Mouse (Mus musculus): Measurements from ENCODE around the gene Dlx1. TPM values are rescaled to one million over a fixed set of nuclear protein-coding genes. Genes with fewer than 3 reads are reported as not detected.

Dlx1 gene
- polyA plus RNA-seq, 1 experiment from 2014 or later = 76.2 TPM

GRCm38 (mm10) chr2:71577059-71577458, 49.1 kb downstream of the Dlx1 start:
- 98% methylated on average over 2 of the region's 2 CpGs for WGBS
- H3K4me1 ChIP-seq (ENCODE audit: control insufficient read depth, insufficient read depth, low read length) = no peaks in the 10 kb centered on the region
- ATAC-seq (replicated peaks; ENCODE audit: insufficient number of reproducible peaks, low FRiP score, low TSS enrichment, low read depth) (no peak), DNase-seq (ENCODE audit: low spot score) (no peak)
- H3K9ac ChIP-seq (replicated peaks; ENCODE audit: low read length) = no peak overlapping the region
- no peaks in the 10 kb centered on the region for H3K27me3 ChIP-seq (ENCODE audit: control insufficient read depth, insufficient read depth, low read length)
- H3K4me3 ChIP-seq (ENCODE audit: low read depth, low read length) = no peak overlapping the region
- H3K36me3 ChIP-seq (replicated peaks; ENCODE audit: control insufficient read depth, insufficient read depth, low read depth, low read length) = no peaks in the 10 kb centered on the region
- H3K9me3 ChIP-seq (replicated peaks; ENCODE audit: control insufficient read depth, low read length) = no peaks in the 10 kb centered on the region
- no peak overlapping the region for H3K4me2 ChIP-seq (ENCODE audit: low read depth, low read length)
- H3K27ac ChIP-seq (replicated peaks; ENCODE audit: low read depth, low read length) = no peak overlapping the region

DNA sequence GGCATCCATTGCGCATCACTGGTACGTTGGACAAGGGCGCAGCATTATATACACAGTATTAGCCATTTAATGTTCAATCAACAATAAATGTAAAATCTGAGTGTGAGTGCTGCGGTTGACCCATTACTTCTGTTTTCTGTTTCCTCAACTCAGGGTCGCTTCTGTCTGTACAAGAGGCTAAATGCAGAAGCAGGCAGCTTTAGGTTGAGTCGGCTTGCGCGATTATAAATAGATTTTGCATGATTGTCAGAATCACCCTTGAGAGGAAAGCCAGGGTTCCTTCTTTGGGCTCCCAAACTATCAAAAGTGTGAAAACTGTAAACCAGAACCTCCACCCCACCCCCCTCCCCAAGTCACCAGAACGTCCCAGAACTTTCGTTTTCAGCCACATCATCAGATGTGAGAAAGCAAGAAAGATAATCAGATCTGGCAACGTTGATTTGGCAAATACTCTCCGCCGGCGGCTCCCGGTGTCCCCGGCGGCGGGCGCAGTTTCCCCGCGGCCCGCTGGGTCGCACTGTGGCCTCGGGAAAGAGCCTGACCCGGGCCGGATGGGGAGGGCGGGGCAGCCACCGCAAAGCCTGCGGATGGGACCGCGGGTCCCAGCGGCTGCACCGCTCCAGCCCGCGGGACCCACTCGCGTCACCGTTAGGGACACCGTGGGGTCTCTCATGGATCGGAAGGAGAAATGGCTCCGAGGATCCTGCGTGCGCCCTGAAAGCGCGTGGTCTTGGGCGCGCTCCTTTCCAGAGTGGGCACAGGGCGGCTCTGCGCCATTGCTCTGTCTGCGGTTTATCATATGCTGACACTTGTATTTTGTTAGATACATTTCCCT, 52.9 kb downstream of the Dlx1 start:
- Histone ChIP-seq H3K9ac (replicated peaks; ENCODE audit: low read length) (peak overlapping the region; percentile 47), H3K4me2 (ENCODE audit: low read depth, low read length) (peak overlapping the region; percentile 62), H3K27ac (replicated peaks; ENCODE audit: low read depth, low read length) (no peak overlapping the region), H3K4me3 (ENCODE audit: low read depth, low read length) (peak overlapping the region; percentile 34), H3K9me3 (replicated peaks; ENCODE audit: control insufficient read depth, low read length) (no peaks in the 10 kb centered on the region), H3K36me3 (replicated peaks; ENCODE audit: control insufficient read depth, insufficient read depth, low read depth, low read length) (no peaks in the 10 kb centered on the region), H3K4me1 (ENCODE audit: control insufficient read depth, insufficient read depth, low read length) (no peaks in the 10 kb centered on the region), H3K27me3 (ENCODE audit: control insufficient read depth, insufficient read depth, low read length) (no peaks in the 10 kb centered on the region)
- DNase-seq (ENCODE audit: low spot score) (peak; percentile 77), ATAC-seq (replicated peaks; ENCODE audit: insufficient number of reproducible peaks, low FRiP score, low TSS enrichment, low read depth) (peak; percentile 78; the same call in 1 of the 2 replicates)
- 10% methylated on average over 50 of the region's 50 CpGs for WGBS

DNA sequence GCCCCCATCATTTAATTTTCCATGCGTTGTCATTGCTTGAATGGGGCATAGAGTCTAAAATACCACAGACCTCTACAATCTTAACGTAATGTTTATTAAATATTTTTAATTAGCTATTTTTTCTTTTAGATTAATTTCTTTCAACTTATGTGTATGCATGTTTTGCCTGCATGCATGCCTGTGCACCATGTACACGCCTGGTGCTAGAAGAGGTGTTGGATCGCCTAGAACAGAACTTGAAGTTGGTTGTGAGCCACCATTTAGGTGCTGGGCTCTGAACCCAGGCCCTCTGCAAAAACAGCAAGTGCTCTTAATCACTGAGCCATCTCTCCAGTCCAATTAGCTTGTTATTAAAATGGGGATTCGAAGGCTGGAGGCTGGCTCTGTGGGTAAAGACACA, 53.6 kb downstream of the Dlx1 start:
- Histone ChIP-seq H3K4me1 (ENCODE audit: control insufficient read depth, insufficient read depth, low read length) (no peaks in the 10 kb centered on the region), H3K4me3 (ENCODE audit: low read depth, low read length) (peak overlapping the region; percentile 34), H3K27ac (replicated peaks; ENCODE audit: low read depth, low read length) (no peak overlapping the region), H3K9ac (replicated peaks; ENCODE audit: low read length) (no peak overlapping the region), H3K36me3 (replicated peaks; ENCODE audit: control insufficient read depth, insufficient read depth, low read depth, low read length) (no peaks in the 10 kb centered on the region), H3K4me2 (ENCODE audit: low read depth, low read length) (peak overlapping the region; percentile 62), H3K27me3 (ENCODE audit: control insufficient read depth, insufficient read depth, low read length) (no peaks in the 10 kb centered on the region), H3K9me3 (replicated peaks; ENCODE audit: control insufficient read depth, low read length) (no peaks in the 10 kb centered on the region)
- no peak for DNase-seq (ENCODE audit: low spot score)
- no peak for ATAC-seq (replicated peaks; ENCODE audit: insufficient number of reproducible peaks, low FRiP score, low TSS enrichment, low read depth)
- WGBS = 51% methylated on average over 5 of the region's 5 CpGs

Other genes starting within 250 kb of the Dlx1 start
- 40.4 and 43.9 TPM in 2 replicates for gene Slc25a12, start 160.4 kb upstream of the Dlx1 start, polyA plus RNA-seq (2014; fragmentation: Nextera tagmentation; extraction: Ambion mirVana)
- 186 and 205 TPM in 2 replicates for gene Hat1, start 139.2 kb upstream of the Dlx1 start, polyA plus RNA-seq (2014; fragmentation: Nextera tagmentation; extraction: Ambion mirVana)
- gene Metap1d, start 74.8 kb upstream of the Dlx1 start, polyA plus RNA-seq (2014; fragmentation: Nextera tagmentation; extraction: Ambion mirVana) = 37.7 and 37.9 TPM in 2 replicates
- gene Dlx2, start 18.6 kb downstream of the Dlx1 start, polyA plus RNA-seq (2014; fragmentation: Nextera tagmentation; extraction: Ambion mirVana) = 18.0 and 20.3 TPM in 2 replicates
- 40.4 and 45.0 TPM in 2 replicates for gene Itga6, start 217.5 kb downstream of the Dlx1 start, polyA plus RNA-seq (2014; fragmentation: Nextera tagmentation; extraction: Ambion mirVana)